Mouse (Mus musculus) neural tube, embryonic 10.5 days (tissue): ENCODE results near the gene Rnd2.
"Not testable (repeated sequence)": the region's sequence is repeated elsewhere in the genome, so short reads cannot be mapped to it uniquely, and the experiment has no call there.

Source experiments
- DNase-seq: peaks from one replicate; pipeline ENCODE4 v3.0.0-alpha.2; 2017; ENCODE audit warnings: low spot score; ENCODE audit errors: extremely low spot score

Gene Rnd2

GRCm38 (mm10) chr11:101468263-101468688 lies 3.5 kb downstream of the Rnd2 start:
- peak; percentile 76 for DNase-seq

- DNase-seq, result peak; percentile 52
Measured at GRCm38 (mm10) chr11:101468731-101469130, 3.9 kb downstream of the Rnd2 start.

- DNase-seq, result no peak
Measured at GRCm38 (mm10) chr11:101469155-101469554, 4.4 kb downstream of the Rnd2 start.

- no peak for DNase-seq
Measured at GRCm38 (mm10) chr11:101470206-101470605, 5.4 kb downstream of the Rnd2 start.

GRCm38 (mm10) chr11:101471926-101472325 lies 7.1 kb downstream of the Rnd2 start:
- DNase-seq, result no peak

- DNase-seq, result no peak
Measured at GRCm38 (mm10) chr11:101472336-101472735, 7.5 kb downstream of the Rnd2 start.

- not testable (repeated sequence) for DNase-seq
Measured at GRCm38 (mm10) chr11:101473686-101474085, 8.9 kb downstream of the Rnd2 start.

GRCm38 (mm10) chr11:101474298-101474697 lies 9.5 kb downstream of the Rnd2 start:
- DNase-seq, result no peak

GRCm38 (mm10) chr11:101476361-101476760 lies 11.6 kb downstream of the Rnd2 start:
- not testable (repeated sequence) for DNase-seq

GRCm38 (mm10) chr11:101477194-101477551 lies 12.4 kb downstream of the Rnd2 start:
- DNase-seq, result no peak

GRCm38 (mm10) chr11:101477552-101478211 lies 12.9 kb downstream of the Rnd2 start:
- peak; percentile 30 for DNase-seq

- DNase-seq, result peak; percentile 70
Measured at GRCm38 (mm10) chr11:101479171-101479635, 14.4 kb downstream of the Rnd2 start.

- no peak for DNase-seq
Measured at GRCm38 (mm10) chr11:101480912-101481311, 16.1 kb downstream of the Rnd2 start.

GRCm38 (mm10) chr11:101483804-101484203 lies 19.0 kb downstream of the Rnd2 start:
- DNase-seq, result no peak

- DNase-seq, result no peak
Measured at GRCm38 (mm10) chr11:101484245-101484644, 19.4 kb downstream of the Rnd2 start.

- no peak for DNase-seq
Measured at GRCm38 (mm10) chr11:101484814-101485213, 20.0 kb downstream of the Rnd2 start.

GRCm38 (mm10) chr11:101485509-101486028 lies 20.8 kb downstream of the Rnd2 start:
- no peak for DNase-seq

- DNase-seq, result no peak
Measured at GRCm38 (mm10) chr11:101486126-101486525, 21.3 kb downstream of the Rnd2 start.

- DNase-seq, result no peak
Measured at GRCm38 (mm10) chr11:101506269-101506780, 41.5 kb downstream of the Rnd2 start.

- DNase-seq, result no peak
Measured at GRCm38 (mm10) chr11:101507090-101507489, 42.3 kb downstream of the Rnd2 start.

- no peak for DNase-seq
Measured at GRCm38 (mm10) chr11:101518937-101519336, 54.1 kb downstream of the Rnd2 start.

GRCm38 (mm10) chr11:101519364-101519763 lies 54.6 kb downstream of the Rnd2 start:
- no peak for DNase-seq
